Mouse (Mus musculus) G1E (cell line): Measurements from ENCODE around the gene Fancd2. TPM values are rescaled to one million over a fixed set of nuclear protein-coding genes. Genes with fewer than 3 reads are reported as not detected.

Experiments used
- ATAC-seq: 2 replicates; pipeline ENCODE4 v1.8.0; 2016; ENCODE audit warnings: mild to moderate bottlenecking; ENCODE audit not compliant: insufficient number of reproducible peaks, poor library complexity, low FRiP score, severe bottlenecking; ENCODE audit errors: extremely low read depth
- DNase-seq: peaks from one replicate; pipeline ENCODE4 v3.0.0; 2012; ENCODE audit warnings: low spot score
- H3K27me3 ChIP-seq: 2 replicates; pipeline ENCODE4 v1.6.1; 2012; ENCODE audit warnings: mild to moderate bottlenecking, low read length, inconsistent platforms; ENCODE audit not compliant: insufficient read depth
- H3K36me3 ChIP-seq: replicated peaks from 2 replicates; pipeline ENCODE3; 2012; ENCODE audit warnings: mild to moderate bottlenecking, inconsistent platforms
- H3K4me1 ChIP-seq: 2 replicates; pipeline ENCODE4 v1.6.1; 2012; ENCODE audit warnings: low read depth, low read length, inconsistent platforms, mixed read lengths; ENCODE audit not compliant: insufficient read depth
- H3K4me3 ChIP-seq: 2 replicates; pipeline ENCODE4 v1.5.1; 2012; ENCODE audit warnings: low read depth, mild to moderate bottlenecking, inconsistent platforms, low read length, moderate library complexity, mixed read lengths
- H3K9me3 ChIP-seq: replicated peaks from 2 replicates; pipeline ENCODE4 v1.6.1; 2012; ENCODE audit warnings: inconsistent platforms
- CTCF ChIP-seq: IDR thresholded peaks from 2 replicates; pipeline ENCODE4 v1.5.1; 2012; ENCODE audit warnings: low read depth, low read length, inconsistent platforms, mixed read lengths
- GATA1 ChIP-seq: IDR thresholded peaks from 2 replicates; pipeline ENCODE4 v1.6.1; 2012; ENCODE audit warnings: borderline replicate concordance, low read length, inconsistent platforms, mixed read lengths
- GATA2 ChIP-seq: IDR thresholded peaks from 2 replicates; pipeline ENCODE4 v1.6.1; 2012; ENCODE audit warnings: low read depth, low read length, inconsistent platforms, borderline replicate concordance
- POLR2AphosphoS5 ChIP-seq: IDR thresholded peaks from 2 replicates; pipeline ENCODE4 v1.6.1; 2012; ENCODE audit warnings: low read depth, low read length, inconsistent platforms; ENCODE audit not compliant: insufficient replicate concordance
- TAL1 ChIP-seq: conservative IDR thresholded peaks from 2 replicates; pipeline ENCODE4 v1.6.1; 2012; ENCODE audit warnings: low read depth, low read length, inconsistent platforms, mixed read lengths
- polyA plus RNA-seq: library from polyadenylated mRNA; stranded (reverse); fragments of >175 nt; gene quantifications from 2 replicates; pipeline ENCODE4 v1.2.3, GENCODE M21; 2012
- total RNA-seq, 2 experiments: library from RNA; stranded (forward) in 1 of 2; stranded (reverse) in 1 of 2; fragments of 200-1000 nt in 1 of 2; fragments of >200 nt in 1 of 2; fragmentation: Nextera tagmentation in 1 of 2; gene quantifications; 2 replicates each; pipeline ENCODE4 v1.2.3; 2014 to 2017

The Fancd2 gene
- total and polyA plus RNA-seq, 3 experiments: 2.2 to 83.5 (median 41.1) TPM

DNA sequence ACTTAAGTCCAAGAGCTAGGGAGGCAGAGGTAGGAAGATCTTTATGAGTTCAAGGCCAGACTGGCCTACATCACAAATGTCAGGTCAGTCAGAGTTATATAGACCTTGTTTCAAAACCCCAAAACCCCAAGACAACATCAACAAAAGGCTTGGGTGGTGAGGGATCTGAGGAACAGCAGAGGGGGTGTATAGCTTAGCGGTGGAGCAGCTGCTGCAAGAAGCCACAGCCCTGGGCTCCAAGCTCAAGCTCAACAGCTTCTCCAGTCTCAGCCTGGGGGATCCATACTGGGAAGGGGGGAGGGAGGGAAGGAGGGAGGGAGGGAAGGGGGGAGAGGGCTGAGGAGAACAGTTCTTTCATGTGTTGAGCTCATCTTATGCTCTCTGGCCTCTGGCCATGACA, 25.8 kb upstream of the Fancd2 start:
- H3K36me3 ChIP-seq: no peaks in the 10 kb centered on the region
- TF ChIP-seq CTCF (no peak), GATA1 (no peak), GATA2 (no peak), TAL1 (no peak), POLR2AphosphoS5 (no peak)
- H3K4me1 ChIP-seq: peaks cover 3% of the 10 kb centered on the region; the same call in 1 of the 2 replicates
- peaks cover 57% of the 10 kb centered on the region for H3K27me3 ChIP-seq
- DNase-seq (no peak), ATAC-seq (no peak)
- no peak overlapping the region for H3K4me3 ChIP-seq
- H3K9me3 ChIP-seq: no peaks in the 10 kb centered on the region

DNA sequence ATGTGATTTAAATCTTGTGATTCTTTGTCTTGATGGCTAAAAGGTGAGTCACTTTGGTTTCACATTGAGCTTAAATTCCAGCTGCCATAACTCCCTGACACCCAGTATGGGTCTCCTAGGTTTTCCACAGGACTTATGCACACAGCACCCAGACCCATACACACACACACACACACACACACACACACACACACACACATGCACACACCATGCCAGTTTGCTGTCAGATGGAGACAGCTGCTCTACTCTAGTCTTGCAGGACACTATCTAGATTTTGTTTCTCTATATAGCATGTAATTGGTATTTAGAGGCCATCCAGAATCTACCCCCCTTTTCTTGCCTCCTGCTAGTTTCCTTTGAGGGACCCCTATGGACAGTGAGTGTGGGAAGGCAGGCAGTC, 24.4 kb upstream of the Fancd2 start:
- H3K36me3 ChIP-seq: no peaks in the 10 kb centered on the region
- DNase-seq: no peak
- no peak for TF ChIP-seq GATA2
- TF ChIP-seq GATA1: no peak
- TF ChIP-seq TAL1: no peak
- no peak for TF ChIP-seq POLR2AphosphoS5
- no peak for TF ChIP-seq CTCF
- peaks cover 44% of the 10 kb centered on the region for H3K27me3 ChIP-seq
- H3K9me3 ChIP-seq: no peaks in the 10 kb centered on the region
- no peaks in the 10 kb centered on the region for H3K4me1 ChIP-seq
- no peak for ATAC-seq
- H3K4me3 ChIP-seq: no peak overlapping the region

DNA sequence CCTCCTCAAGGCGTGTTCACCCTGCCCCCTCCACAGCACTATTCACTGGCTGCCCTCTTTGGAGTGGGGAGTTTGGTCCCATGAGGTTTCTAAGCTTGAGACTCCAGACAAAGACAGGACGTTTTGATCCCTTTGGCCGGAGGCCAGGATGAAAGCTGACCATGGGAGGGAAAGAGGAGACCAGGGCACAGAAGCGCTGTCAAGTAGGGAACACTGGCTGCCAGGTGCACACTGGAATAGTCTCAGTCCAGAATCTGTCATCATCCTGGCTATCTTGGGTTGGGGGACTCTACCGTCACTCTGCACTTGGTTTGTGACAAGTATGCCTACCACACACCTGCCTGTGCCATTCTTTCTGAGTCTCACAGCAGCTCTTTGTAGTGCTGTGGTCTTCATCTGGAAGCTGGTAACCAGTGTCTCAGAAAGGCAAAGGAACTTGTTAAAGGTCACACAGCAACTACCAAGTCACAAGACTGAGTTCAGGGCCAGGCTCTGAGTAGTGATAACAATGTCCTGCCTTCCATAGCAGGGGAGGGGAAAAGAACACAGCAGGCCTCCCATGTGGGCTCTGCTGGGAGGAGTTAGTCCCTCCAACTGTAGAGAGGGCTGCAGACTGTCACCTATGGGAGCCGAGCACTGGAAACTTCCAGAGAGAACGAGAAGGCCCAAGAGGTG, 23.1 kb upstream of the Fancd2 start:
- no peaks in the 10 kb centered on the region for H3K9me3 ChIP-seq
- TF ChIP-seq POLR2AphosphoS5 (no peak), GATA2 (no peak), CTCF (no peak), GATA1 (no peak), TAL1 (no peak)
- peaks cover 8% of the 10 kb centered on the region for H3K36me3 ChIP-seq
- ATAC-seq: no peak
- no peak for DNase-seq
- H3K4me3 ChIP-seq: no peak overlapping the region
- peaks cover 37% of the 10 kb centered on the region for H3K27me3 ChIP-seq
- no peaks in the 10 kb centered on the region for H3K4me1 ChIP-seq

DNA sequence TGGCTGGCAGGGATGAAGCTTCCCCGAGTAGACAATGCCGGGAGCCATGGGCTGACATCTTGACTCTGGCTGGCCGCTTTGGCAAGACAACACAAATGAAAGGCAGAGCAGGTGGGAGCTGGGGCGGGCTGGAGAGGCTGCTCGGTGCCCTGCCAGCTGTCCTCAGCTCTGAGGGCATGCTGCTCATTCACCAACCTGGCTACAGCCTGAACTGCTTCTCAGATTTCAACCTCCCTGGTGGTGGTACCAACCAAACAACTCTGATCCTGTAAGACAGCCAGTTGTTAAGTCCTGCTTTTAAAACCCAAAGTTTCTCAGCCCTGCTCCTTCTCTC, 22.6 kb upstream of the Fancd2 start:
- TF ChIP-seq GATA1 (no peak), POLR2AphosphoS5 (no peak), TAL1 (no peak), GATA2 (no peak), CTCF (no peak)
- DNase-seq (no peak), ATAC-seq (no peak)
- no peak overlapping the region for H3K4me3 ChIP-seq
- peaks cover 13% of the 10 kb centered on the region for H3K36me3 ChIP-seq
- no peaks in the 10 kb centered on the region for H3K9me3 ChIP-seq
- peaks cover 34% of the 10 kb centered on the region for H3K27me3 ChIP-seq
- no peaks in the 10 kb centered on the region for H3K4me1 ChIP-seq

DNA sequence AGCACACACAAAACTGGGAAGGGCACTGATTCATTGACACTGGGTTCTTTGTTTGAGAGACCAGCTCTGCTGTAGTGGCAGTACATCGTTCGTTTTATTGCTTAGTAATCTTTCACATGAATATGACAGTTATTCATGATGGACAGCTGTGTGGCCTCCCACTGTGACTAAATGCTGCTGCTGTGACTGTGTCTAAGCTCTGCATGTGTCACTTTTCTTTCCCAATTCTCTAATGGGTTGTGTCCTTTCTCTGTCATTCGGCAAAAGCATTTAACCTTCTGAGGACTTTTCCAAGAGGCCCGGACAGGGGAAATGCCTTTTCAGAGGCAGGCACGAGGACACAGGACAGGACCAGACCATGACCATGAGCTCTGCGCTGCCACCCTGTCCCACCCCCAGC, 17.5 kb upstream of the Fancd2 start:
- Histone ChIP-seq H3K9me3 (no peaks in the 10 kb centered on the region), H3K27me3 (peaks cover 2% of the 10 kb centered on the region; the same call in 1 of the 2 replicates), H3K4me3 (no peak overlapping the region), H3K4me1 (no peaks in the 10 kb centered on the region), H3K36me3 (peaks cover 63% of the 10 kb centered on the region)
- ATAC-seq: no peak
- TF ChIP-seq TAL1: no peak
- no peak for DNase-seq

DNA sequence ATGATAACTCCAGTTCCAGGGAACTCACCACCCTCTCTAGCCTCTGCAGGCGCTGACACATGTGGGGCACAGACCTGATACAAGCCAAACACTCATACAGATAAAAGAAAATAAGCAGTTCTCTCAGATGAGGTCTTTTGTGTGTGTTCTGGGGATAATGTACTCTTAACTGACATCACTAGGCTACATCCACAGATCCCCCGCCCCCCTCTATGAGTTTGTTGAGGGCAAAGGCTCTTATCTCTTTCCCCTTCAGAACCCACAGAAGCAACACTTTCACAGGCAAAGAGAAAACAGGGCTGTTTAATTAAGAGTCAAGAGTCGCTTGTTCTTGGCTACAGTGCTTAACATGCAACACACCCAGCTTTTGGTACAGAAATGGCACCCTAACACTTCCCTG, 16.9 kb upstream of the Fancd2 start:
- Histone ChIP-seq H3K27me3 (no peaks in the 10 kb centered on the region), H3K4me1 (no peaks in the 10 kb centered on the region), H3K36me3 (peaks cover 70% of the 10 kb centered on the region), H3K4me3 (no peak overlapping the region), H3K9me3 (no peaks in the 10 kb centered on the region)
- DNase-seq: no peak
- TF ChIP-seq POLR2AphosphoS5: no peak
- TF ChIP-seq TAL1: no peak
- no peak for TF ChIP-seq GATA1
- TF ChIP-seq GATA2: no peak
- no peak for TF ChIP-seq CTCF
- no peak for ATAC-seq

DNA sequence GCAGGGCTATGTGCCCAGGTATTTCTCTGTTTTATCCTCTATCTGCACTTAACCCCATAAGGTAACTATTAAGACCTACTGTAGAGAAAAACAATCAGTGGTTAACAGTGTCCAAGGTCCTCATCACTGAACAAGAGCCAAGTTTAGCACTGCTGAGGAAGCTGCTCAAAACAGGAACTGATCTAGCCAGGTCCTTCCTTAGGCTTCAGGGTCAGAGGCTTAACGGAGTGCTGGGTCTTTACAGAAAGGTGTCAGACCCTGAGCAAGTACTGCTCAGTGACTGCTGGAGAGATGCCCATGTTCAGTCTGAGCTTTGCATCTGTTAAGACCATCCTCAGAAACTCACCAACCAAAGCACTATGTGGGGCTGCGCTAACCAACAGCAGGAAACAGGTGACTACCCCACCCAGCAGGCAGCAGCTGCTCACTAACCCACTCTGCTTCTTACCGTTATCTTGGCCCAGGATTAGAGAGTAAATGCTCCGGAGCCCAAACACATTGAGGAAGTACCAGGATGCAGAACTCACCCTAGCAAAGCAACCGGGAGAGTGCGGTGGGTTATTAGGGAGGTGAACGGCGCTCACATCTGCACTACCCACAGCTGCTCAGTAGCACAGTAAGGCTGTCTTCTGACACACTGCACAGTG, 13.9 kb upstream of the Fancd2 start:
- no peaks in the 10 kb centered on the region for H3K9me3 ChIP-seq
- H3K27me3 ChIP-seq: no peaks in the 10 kb centered on the region
- peaks cover 98% of the 10 kb centered on the region for H3K36me3 ChIP-seq
- no peak overlapping the region for H3K4me3 ChIP-seq
- H3K4me1 ChIP-seq: no peaks in the 10 kb centered on the region
- ATAC-seq (no peak), DNase-seq (no peak)
- TF ChIP-seq GATA1 (no peak), GATA2 (no peak), CTCF (no peak), POLR2AphosphoS5 (no peak), TAL1 (no peak)
